Mouse (Mus musculus) bone marrow macrophage, adult 2 months (primary cell): ENCODE measurements around the gene Dctpp1.

Experiments used
- CTCF ChIP-seq: IDR thresholded peaks from 2 replicates; pipeline ENCODE4 v1.5.1; 2012; ENCODE audit warnings: low read depth, mild to moderate bottlenecking, low read length, moderate library complexity
- POLR2A ChIP-seq: IDR thresholded peaks from 2 replicates; pipeline ENCODE4 v1.6.1; 2012; ENCODE audit warnings: mild to moderate bottlenecking, low read depth, low read length, borderline replicate concordance

DNA sequence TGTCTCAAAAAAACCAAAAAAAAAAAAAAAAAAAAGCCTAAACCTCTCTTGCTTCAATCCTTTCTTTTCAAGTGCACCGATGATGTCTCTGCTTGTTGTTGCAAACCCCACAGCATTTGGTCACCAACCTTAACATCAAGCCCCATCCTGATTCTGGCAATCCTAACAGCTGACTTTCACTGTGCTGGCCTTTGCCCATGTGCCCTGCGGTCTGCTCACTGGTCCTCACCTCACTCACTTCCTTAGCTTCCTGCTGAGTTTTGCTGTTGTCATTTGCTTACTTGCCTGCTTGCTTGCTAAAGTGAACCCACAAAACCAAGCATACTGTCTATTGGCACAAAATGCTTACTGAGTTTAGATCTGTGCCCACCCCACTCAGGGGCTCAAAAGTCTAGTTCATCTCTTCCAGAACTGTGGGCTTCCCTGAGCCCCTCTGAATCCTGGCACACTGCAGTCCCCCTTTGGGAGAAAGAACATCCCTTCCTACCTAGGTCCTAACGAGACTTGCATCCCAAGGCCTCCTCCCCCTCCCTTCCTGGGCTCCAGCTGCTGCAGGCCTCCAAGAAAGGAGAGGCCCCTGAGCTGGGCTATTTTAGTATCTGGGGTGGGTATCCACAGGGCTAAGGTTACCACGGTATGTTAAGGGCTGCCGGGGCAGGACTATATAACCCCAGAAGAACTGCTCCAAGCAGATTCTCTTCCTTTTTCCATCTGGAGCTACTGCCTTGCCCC is 49.3 kb downstream of the Dctpp1 start:
- TF ChIP-seq POLR2A, result no peak
- TF ChIP-seq CTCF, result no peak
